Mouse (Mus musculus) heart, embryonic 13.5 days (tissue): Measurements from ENCODE around the gene C2cd5. TPM values are rescaled to one million over a fixed set of nuclear protein-coding genes. Genes with fewer than 3 reads are reported as not detected.

ENCODE experiments used
- ATAC-seq: fragments of 200-750 bp; cut with Nextera tagmentation; 2 replicates; pipeline ENCODE4 v1.8.0; 2017; ENCODE audit warnings: moderate TSS enrichment; ENCODE audit not compliant: insufficient number of reproducible peaks, low FRiP score, low TSS enrichment; ENCODE audit errors: extremely low read depth
- H3K27ac ChIP-seq: fragments of 300-500 bp; sonication (generic); replicated peaks from 2 replicates; pipeline ENCODE4 v1.5.1; 2015; ENCODE audit warnings: moderate library complexity, mild to moderate bottlenecking, inconsistent platforms
- H3K27me3 ChIP-seq: fragments of 300-500 bp; sonication (generic); replicated peaks from 2 replicates; pipeline ENCODE4 v1.6.1; 2015; ENCODE audit warnings: mild to moderate bottlenecking, inconsistent platforms
- H3K36me3 ChIP-seq: fragments of 300-500 bp; sonication (generic); 2 replicates; pipeline ENCODE4 v1.6.1; 2015; ENCODE audit warnings: mild to moderate bottlenecking, inconsistent platforms
- H3K4me1 ChIP-seq: fragments of 300-500 bp; sonication (generic); 2 replicates; pipeline ENCODE4 v1.6.1; 2015; ENCODE audit warnings: inconsistent platforms
- H3K4me2 ChIP-seq: fragments of 300-500 bp; sonication (generic); 2 replicates; pipeline ENCODE4 v1.6.1; 2015; ENCODE audit warnings: inconsistent platforms, mild to moderate bottlenecking, moderate library complexity
- H3K4me3 ChIP-seq: fragments of 300-500 bp; sonication (generic); 2 replicates; pipeline ENCODE4 v1.5.1; 2015; ENCODE audit warnings: moderate library complexity, mild to moderate bottlenecking, inconsistent platforms
- H3K9ac ChIP-seq: fragments of 300-500 bp; sonication (generic); 2 replicates; pipeline ENCODE4 v1.6.1; 2015; ENCODE audit warnings: inconsistent platforms, mild to moderate bottlenecking, moderate library complexity
- H3K9me3 ChIP-seq: fragments of 300-500 bp; sonication (generic); 2 replicates; pipeline ENCODE4 v1.6.1; 2016; ENCODE audit warnings: inconsistent platforms
- WGBS: fragments of 180-500 bp; shearing (Covaris S2); methylation state at CpG from one replicate; pipeline ENCODE4 v1.1.7; 2015; ENCODE audit warnings: mixed read lengths; 5-methylcytosine and 5-hydroxymethylcytosine counted together
- polyA plus RNA-seq: library from polyadenylated mRNA; unstranded; fragments of >200 nt; fragmentation: Nextera tagmentation; extraction: Ambion mirVana; gene quantifications from 2 replicates; pipeline ENCODE4 v1.2.1, GENCODE M21; 2015

The C2cd5 gene
- polyA plus RNA-seq, 1 experiment from 2014 or later, result 16.5 TPM

DNA sequence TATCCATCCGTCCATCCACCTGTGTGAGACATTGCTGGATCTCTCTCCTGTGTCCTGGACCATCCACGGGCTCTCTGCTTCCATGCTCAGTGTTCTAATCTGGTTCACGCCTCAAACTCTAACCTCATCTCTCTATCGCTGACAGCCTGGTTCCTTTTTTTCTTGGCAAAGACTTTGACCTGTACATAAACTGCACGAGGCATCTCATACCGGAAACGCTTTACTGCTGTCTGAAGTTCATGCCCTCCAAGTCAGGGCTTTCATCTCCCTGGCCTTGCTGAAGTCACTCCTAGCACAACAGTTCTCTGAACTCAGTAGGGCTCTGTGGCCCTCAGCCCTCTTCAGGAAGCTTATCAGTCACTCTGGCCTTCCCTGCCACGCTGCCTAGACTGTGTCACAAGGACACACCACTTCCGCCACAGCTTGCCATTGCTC lies 15.1 kb upstream of the C2cd5 start:
- no peak for ATAC-seq
- 26% methylated on average over 9 of the region's 9 CpGs for WGBS
- Histone ChIP-seq H3K4me1 (peaks cover 9% of the 10 kb centered on the region), H3K27ac (peak overlapping the region; percentile 37; the same call in 1 of the 2 replicates), H3K9me3 (no peaks in the 10 kb centered on the region), H3K4me3 (no peak overlapping the region), H3K27me3 (no peaks in the 10 kb centered on the region), H3K36me3 (no peaks in the 10 kb centered on the region), H3K9ac (peak overlapping the region; percentile 52; the same call in 1 of the 2 replicates), H3K4me2 (peak overlapping the region; percentile 20; the same call in 1 of the 2 replicates)

DNA sequence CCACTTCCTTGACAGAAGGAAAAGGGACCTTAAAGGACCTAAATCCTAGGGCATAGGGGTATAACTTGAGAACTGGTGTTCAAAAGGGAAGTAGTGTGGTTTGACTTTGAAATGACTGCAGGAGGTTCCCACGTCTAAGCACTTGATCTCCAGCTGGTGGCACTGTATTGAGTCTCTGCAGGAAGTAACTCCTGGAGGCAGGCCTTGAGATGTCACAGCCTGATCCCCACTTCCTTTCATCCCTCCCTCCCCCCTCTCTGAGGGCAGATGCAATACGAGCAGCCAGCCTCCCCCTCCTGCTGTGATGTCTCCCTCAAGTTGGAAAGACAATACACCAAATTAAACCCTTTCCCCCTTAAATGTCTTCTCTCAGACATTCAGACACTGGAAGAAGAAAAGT lies 14.6 kb upstream of the C2cd5 start:
- H3K9ac ChIP-seq, result peak overlapping the region; percentile 52; the same call in 1 of the 2 replicates
- H3K9me3 ChIP-seq, result no peaks in the 10 kb centered on the region
- peak overlapping the region; percentile 37; the same call in 1 of the 2 replicates for H3K27ac ChIP-seq
- no peak for ATAC-seq
- H3K4me3 ChIP-seq, result no peak overlapping the region
- H3K4me1 ChIP-seq, result peaks cover 9% of the 10 kb centered on the region
- 18% methylated on average over 2 of the region's 2 CpGs for WGBS
- no peaks in the 10 kb centered on the region for H3K36me3 ChIP-seq
- no peaks in the 10 kb centered on the region for H3K27me3 ChIP-seq
- peak overlapping the region; percentile 20; the same call in 1 of the 2 replicates for H3K4me2 ChIP-seq

DNA sequence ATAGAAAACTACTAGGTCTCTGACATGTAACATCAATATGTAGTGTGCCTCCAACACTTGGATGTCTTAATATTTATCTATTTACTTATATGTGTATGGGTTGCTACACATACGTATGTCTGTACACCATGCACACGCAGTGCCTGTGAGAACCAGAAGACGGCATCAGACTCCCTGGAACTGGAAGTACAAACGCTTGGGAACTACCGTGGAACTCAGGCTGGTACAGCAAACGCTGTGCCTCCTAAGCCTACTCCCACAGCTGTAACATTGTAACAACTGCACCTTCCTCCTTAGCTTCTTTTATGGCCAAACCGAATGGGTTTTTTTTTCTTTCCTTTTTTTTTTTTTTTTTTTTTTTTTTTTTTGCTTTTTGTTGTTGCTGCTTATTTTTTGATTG lies 10.4 kb upstream of the C2cd5 start:
- no peak for ATAC-seq
- H3K27me3 ChIP-seq, result no peaks in the 10 kb centered on the region
- H3K9ac ChIP-seq, result no peak overlapping the region
- no peaks in the 10 kb centered on the region for H3K36me3 ChIP-seq
- 81% methylated on average over 7 of the region's 7 CpGs for WGBS
- H3K4me1 ChIP-seq, result peaks cover 9% of the 10 kb centered on the region
- H3K27ac ChIP-seq, result no peak overlapping the region
- no peaks in the 10 kb centered on the region for H3K9me3 ChIP-seq
- no peak overlapping the region for H3K4me3 ChIP-seq
- H3K4me2 ChIP-seq, result no peak overlapping the region

DNA sequence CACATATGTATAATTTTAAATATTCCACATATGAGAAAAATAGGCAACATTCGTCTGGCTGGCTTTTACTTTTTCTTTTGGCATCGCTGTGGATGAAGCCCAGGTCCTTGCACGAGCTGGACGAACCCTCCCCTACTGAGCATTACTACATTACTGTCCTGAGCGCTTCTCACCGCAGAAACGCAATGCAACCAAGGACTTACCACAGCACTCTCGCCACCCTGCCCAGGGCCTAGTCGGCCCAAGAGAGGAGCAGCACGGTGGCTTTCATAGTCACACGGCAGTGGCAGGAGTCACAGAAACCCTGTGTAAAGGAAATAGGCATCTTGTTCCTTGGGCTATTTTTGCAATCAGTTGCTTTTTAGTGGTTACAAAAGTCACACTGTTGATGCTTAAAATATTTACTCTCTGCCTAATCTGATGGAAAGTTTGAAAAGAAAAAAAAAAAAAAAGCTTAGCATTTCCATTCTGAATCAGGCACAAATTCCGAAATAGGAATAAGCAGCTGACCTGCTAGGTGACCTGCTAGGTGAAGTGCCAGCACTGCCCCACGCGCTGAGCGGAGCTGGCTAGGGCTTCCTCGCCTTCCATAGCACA lies 9.8 kb upstream of the C2cd5 start:
- 75% methylated on average over 16 of the region's 16 CpGs for WGBS
- H3K4me2 ChIP-seq, result no peak overlapping the region
- H3K4me3 ChIP-seq, result no peak overlapping the region
- no peaks in the 10 kb centered on the region for H3K36me3 ChIP-seq
- H3K27me3 ChIP-seq, result no peaks in the 10 kb centered on the region
- no peak overlapping the region for H3K9ac ChIP-seq
- H3K4me1 ChIP-seq, result peaks cover 3% of the 10 kb centered on the region
- no peak for ATAC-seq
- H3K27ac ChIP-seq, result no peak overlapping the region
- no peaks in the 10 kb centered on the region for H3K9me3 ChIP-seq

DNA sequence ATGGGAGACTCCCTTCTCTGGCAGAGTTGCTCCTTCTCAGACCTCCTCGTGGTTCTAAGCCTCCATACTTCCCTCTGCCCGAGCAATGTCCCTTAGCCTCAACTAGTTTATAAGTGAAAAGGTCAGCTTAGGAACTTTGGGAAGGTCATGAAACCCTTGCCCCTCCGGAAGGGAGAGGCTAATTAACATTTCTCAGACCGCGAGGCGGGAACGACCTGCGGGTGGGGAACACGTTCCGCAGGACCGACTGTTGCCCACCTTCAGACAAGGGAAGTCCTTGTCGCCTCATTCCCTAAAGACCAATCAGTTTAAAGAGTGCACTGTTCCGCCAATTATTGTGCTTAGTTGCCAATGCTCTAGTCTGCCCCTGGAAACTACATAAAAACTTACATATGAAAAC lies 8.1 kb upstream of the C2cd5 start:
- H3K4me2 ChIP-seq, result no peak overlapping the region
- no peaks in the 10 kb centered on the region for H3K4me1 ChIP-seq
- H3K36me3 ChIP-seq, result no peaks in the 10 kb centered on the region
- no peak overlapping the region for H3K27ac ChIP-seq
- H3K27me3 ChIP-seq, result no peaks in the 10 kb centered on the region
- no peak overlapping the region for H3K4me3 ChIP-seq
- WGBS, result 69% methylated on average over 13 of the region's 13 CpGs
- peaks cover 6% of the 10 kb centered on the region; the same call in 1 of the 2 replicates for H3K9me3 ChIP-seq
- ATAC-seq, result no peak
- H3K9ac ChIP-seq, result no peak overlapping the region

DNA sequence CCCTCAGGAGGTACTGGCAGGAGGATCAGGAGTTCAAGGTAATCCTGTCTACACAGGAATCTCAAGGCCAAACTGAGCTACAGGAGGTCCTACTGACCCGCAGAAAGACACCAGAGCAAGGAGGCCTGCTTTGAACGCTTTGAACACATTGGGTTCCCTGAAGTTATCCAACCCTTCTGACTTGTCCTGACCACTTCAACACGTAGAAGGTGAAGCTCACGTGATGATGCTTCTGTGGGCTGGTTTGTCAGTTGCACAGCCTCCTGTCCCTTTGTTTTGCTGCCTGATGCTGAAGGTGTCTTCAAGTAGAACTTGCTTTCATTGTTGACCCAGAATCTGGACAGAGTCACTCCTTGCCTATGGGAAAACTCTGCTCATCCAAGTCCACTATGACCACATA lies 7.7 kb upstream of the C2cd5 start:
- Histone ChIP-seq H3K36me3 (no peaks in the 10 kb centered on the region), H3K4me1 (no peaks in the 10 kb centered on the region), H3K4me3 (no peak overlapping the region), H3K4me2 (no peak overlapping the region), H3K27ac (no peak overlapping the region), H3K9ac (no peak overlapping the region), H3K27me3 (no peaks in the 10 kb centered on the region), H3K9me3 (peaks cover 6% of the 10 kb centered on the region; the same call in 1 of the 2 replicates)
- 75% methylated on average over 4 of the region's 4 CpGs for WGBS
- no peak for ATAC-seq

DNA sequence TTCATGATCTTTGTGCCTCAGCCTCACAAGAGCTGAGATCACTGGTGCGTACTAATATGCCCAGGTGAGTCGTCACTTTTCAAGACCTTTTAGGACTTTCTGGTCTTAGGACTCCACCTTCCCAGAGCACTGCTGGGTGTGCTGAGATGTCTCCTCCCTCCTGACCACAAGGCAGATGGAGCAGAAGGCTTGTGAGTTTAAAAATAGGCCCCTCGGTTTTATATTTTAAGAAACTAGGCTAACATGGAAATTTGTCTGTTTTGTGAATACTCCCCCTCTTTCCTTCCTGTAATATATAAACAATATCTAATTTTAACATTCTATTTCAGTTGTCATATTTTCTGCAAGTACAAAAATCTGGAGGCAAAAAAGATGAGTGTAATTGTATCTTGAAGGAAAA lies 5.8 kb upstream of the C2cd5 start:
- no peak overlapping the region for H3K9ac ChIP-seq
- peaks cover 6% of the 10 kb centered on the region; the same call in 1 of the 2 replicates for H3K9me3 ChIP-seq
- no peaks in the 10 kb centered on the region; the same call in 1 of the 2 replicates for H3K27me3 ChIP-seq
- no peak overlapping the region for H3K27ac ChIP-seq
- 66% methylated on average over 3 of the region's 3 CpGs for WGBS
- H3K4me2 ChIP-seq, result no peak overlapping the region
- H3K4me1 ChIP-seq, result no peaks in the 10 kb centered on the region
- no peaks in the 10 kb centered on the region for H3K36me3 ChIP-seq
- H3K4me3 ChIP-seq, result no peak overlapping the region
- no peak for ATAC-seq

DNA sequence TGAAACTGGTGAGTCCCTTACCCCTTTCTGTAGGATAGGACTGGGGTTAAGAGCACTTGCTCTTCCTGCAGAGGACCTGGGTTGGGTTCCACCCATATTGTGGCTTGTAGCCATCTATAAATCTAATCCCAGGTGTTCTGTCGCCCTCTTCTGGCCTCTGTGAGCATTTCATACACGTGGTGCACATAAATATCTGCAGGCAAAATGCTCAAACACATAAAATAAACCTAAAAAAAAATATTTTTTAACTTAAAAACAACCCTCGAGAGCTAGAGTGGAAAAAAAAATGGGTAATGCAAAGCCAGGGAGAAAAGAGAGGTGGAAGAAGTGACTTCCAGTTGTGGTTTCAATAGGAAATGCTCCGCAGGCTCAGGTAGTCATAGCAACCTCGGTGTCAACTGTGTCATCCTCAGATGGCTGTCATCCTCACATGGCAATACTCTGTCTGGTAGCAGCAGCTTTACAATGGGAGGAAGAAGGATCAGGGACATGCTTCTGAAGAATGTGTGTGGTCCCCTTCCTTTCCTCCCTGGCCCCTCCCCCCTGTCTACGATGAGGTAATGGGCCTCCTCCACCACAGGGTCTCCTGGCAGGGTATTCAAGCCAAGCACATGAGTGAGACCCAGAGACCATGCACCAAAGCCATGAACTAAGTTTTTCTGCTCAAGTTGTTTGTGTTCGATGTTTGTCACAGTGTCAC lies 4.2 kb upstream of the C2cd5 start:
- Histone ChIP-seq H3K4me1 (peaks cover under 1% of the 10 kb centered on the region), H3K4me2 (no peak overlapping the region), H3K36me3 (no peaks in the 10 kb centered on the region), H3K27ac (no peak overlapping the region), H3K27me3 (no peaks in the 10 kb centered on the region; the same call in 1 of the 2 replicates), H3K9me3 (peaks cover 6% of the 10 kb centered on the region; the same call in 1 of the 2 replicates), H3K4me3 (no peak overlapping the region), H3K9ac (no peak overlapping the region)
- no peak for ATAC-seq
- 64% methylated on average over 7 of the region's 7 CpGs for WGBS

DNA sequence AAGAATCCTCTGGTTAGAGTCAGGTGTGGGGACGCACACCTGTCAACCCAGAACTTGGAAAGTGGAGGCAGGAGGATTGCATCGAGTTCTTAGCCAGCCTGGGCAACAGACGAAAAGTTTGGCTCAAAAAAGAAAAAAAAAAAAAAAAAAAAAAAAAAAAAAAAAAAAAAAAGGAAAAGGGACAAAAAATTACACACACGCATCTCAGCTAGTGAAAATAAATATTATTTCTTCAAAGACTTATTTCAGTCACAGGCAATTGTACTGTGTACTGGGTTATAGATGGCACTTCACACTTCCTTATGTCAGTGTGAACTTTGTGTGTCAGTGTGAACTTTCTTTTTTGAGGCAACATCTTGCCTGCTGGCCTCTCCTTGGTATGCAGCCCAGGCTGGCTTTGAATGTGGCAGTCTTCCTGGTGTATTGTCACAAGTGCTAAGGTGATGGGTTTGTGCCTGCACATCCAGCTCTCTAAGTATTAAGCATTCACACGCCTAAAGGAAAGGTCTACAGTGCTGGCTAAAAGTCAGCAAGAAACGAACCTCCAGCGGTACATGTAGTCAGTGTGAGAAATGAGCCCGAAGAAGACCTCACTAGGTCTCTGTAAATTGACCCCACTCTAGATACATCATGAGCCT lies 656 bp upstream of the C2cd5 start:
- WGBS, result 47% methylated on average over 8 of the region's 8 CpGs
- H3K36me3 ChIP-seq, result peaks cover 12% of the 10 kb centered on the region
- H3K4me2 ChIP-seq, result peak overlapping the region; percentile 83
- no peak for ATAC-seq
- no peaks in the 10 kb centered on the region; the same call in 1 of the 2 replicates for H3K27me3 ChIP-seq
- peak overlapping the region; percentile 93 for H3K4me3 ChIP-seq
- peaks cover 6% of the 10 kb centered on the region; the same call in 1 of the 2 replicates for H3K9me3 ChIP-seq
- peak overlapping the region; percentile 91; the same call in 1 of the 2 replicates for H3K27ac ChIP-seq
- peaks cover 13% of the 10 kb centered on the region for H3K4me1 ChIP-seq
- H3K9ac ChIP-seq, result peak overlapping the region; percentile 91

DNA sequence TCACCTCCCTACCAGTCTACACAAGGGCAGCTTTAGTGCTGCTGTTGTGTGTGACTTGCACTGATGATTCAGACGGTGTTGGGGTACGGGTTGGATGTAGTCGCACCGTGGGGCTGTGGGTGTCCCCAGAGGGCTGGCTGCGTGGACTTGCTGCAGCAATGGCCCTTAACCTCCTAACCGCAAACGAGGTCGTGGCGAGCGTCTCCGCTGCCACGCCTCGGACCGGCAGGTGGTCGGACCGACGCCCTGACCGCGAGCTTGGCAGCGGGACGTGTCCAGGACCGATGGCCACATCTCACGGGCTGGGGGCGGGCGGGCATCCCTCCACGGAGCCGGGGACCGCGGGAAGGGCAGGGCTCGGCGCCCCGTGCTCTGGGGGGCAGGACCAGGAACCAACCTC lies 660 bp downstream of the C2cd5 start:
- peaks cover 5% of the 10 kb centered on the region; the same call in 1 of the 2 replicates for H3K9me3 ChIP-seq
- 0% methylated on average over 20 of the region's 32 CpGs for WGBS

DNA sequence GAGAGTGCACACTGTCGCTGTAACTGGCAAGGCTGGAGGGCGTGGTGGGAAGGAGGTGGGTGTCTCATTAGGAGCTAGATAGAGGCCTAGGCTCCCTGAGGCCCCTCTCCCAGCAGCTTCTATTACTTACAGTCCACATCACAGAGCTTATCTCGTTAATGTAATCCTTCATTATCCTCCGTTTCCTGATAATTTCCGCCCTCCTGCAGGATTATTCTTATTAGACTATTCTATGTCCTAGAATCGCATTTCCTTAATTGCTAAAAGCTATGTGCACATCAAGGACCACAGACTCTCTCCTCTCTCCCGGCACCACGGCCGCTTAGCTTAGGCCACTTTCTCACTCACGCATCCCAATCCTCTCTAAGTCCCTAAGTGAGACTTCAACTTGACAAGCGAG lies 4.8 kb downstream of the C2cd5 start:
- Histone ChIP-seq H3K27ac (no peak overlapping the region), H3K4me3 (no peak overlapping the region), H3K4me1 (peaks cover 27% of the 10 kb centered on the region), H3K4me2 (no peak overlapping the region), H3K36me3 (peaks cover 29% of the 10 kb centered on the region), H3K9ac (no peak overlapping the region), H3K27me3 (no peaks in the 10 kb centered on the region), H3K9me3 (no peaks in the 10 kb centered on the region)
- WGBS, result 70% methylated on average over 11 of the region's 11 CpGs
- ATAC-seq, result no peak

More for the DNA sequence above, 660 bp downstream of the C2cd5 start:
- H3K9ac ChIP-seq, result peak overlapping the region; percentile 91
- peak overlapping the region; percentile 91 for H3K27ac ChIP-seq
- peak; percentile 58 for ATAC-seq
- no peaks in the 10 kb centered on the region; the same call in 1 of the 2 replicates for H3K27me3 ChIP-seq
- H3K4me1 ChIP-seq, result peaks cover 21% of the 10 kb centered on the region
- H3K36me3 ChIP-seq, result peaks cover 12% of the 10 kb centered on the region
- peak overlapping the region; percentile 93 for H3K4me3 ChIP-seq
- H3K4me2 ChIP-seq, result peak overlapping the region; percentile 83
